Mouse (Mus musculus): Measurements from ENCODE around the gene Nrtn.

DNA sequence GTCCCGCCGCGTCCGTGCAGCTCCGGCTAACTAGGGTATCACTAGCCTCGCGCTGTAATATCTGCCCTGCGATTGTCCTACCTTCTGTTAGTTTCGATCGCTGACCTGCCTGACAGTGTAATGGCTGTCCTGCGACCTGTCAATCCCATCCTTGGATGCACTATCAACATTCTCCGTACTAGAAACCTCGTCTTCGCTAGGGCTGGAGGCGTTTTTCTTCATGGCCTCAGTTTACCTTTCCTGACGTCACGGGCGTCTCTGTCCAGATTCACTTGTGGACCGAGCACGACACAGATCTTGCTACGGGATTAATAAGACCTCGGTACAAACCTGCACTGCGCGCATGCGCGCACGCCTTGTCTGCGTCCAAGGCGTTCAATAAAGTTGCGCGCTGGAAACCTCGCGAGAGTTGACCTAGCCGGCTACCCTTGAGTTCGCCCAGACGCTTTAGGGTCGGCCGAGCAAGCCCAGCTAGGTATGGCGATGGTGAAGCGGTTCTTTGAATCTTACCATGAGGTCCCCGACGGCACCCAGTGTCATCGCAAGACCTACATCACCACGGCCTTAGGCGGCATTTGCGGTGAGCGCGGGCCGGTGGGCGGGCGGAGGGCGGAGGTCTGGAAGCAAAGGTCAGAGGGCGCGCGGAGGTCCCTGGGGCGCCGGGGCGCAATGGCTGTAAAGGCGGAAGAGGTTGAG, 39.8 kb downstream of the Nrtn start, which contains the start of the genes Ndufa11 and Vmac:
- no peak for TF ChIP-seq CTCF (IDR thresholded peaks at IDR 0.05; ENCODE audit: borderline replicate concordance, control insufficient read depth, extremely low read depth, insufficient read depth, low read length, poor library complexity)
- TF ChIP-seq POLR2A (IDR thresholded peaks at IDR 0.05; ENCODE audit: control insufficient read depth, extremely low read depth, insufficient read depth, low read length, poor library complexity) = peak; percentile 68
